Mouse (Mus musculus): ENCODE measurements around the gene Nckap5. TPM values are rescaled to one million over a fixed set of nuclear protein-coding genes. Genes with fewer than 3 reads are reported as not detected.

The Nckap5 gene
- total RNA-seq, 2 experiments from 2014 or later = 1.5 to 1.7 TPM

- DNase-seq = no peak
- intact Hi-C loops (cut with DNase I; ENCODE audit: low total_unique reads) = no loop called here
Observed at GRCm38 (mm10) chr1:126578163-126578562, 252.4 kb downstream of the Nckap5 start.

- intact Hi-C loops (cut with DNase I; ENCODE audit: low total_unique reads) = no loop called here
- no peak for DNase-seq
Observed at GRCm38 (mm10) chr1:126574295-126574694, 256.3 kb downstream of the Nckap5 start.

GRCm38 (mm10) chr1:126573714-126574113, 256.9 kb downstream of the Nckap5 start:
- intact Hi-C loops (cut with DNase I; ENCODE audit: low total_unique reads) = no loop called here
- DNase-seq = no peak

- DNase-seq = no peak
- intact Hi-C loops (cut with DNase I; ENCODE audit: low total_unique reads) = no loop called here
Observed at GRCm38 (mm10) chr1:126573097-126573496, 257.5 kb downstream of the Nckap5 start.

- intact Hi-C loops (cut with DNase I; ENCODE audit: low total_unique reads) = no loop called here
- DNase-seq = no peak
Observed at GRCm38 (mm10) chr1:126569611-126570238, 260.9 kb downstream of the Nckap5 start.

GRCm38 (mm10) chr1:126568520-126569197, 261.9 kb downstream of the Nckap5 start:
- no peak for DNase-seq
- intact Hi-C loops (cut with DNase I; ENCODE audit: low total_unique reads) = no loop called here

- intact Hi-C loops (cut with DNase I; ENCODE audit: low total_unique reads) = no loop called here
Observed at GRCm38 (mm10) chr1:126565151-126565725, 265.4 kb downstream of the Nckap5 start.

GRCm38 (mm10) chr1:126560931-126561330, 269.7 kb downstream of the Nckap5 start:
- no peak for DNase-seq
- intact Hi-C loops (cut with DNase I; ENCODE audit: low total_unique reads) = no loop called here

More at GRCm38 (mm10) chr1:126565151-126565725, 265.4 kb downstream of the Nckap5 start:
- DNase-seq = no peak

- DNase-seq = no peak
- intact Hi-C loops (cut with DNase I; ENCODE audit: low total_unique reads) = no loop called here
Observed at GRCm38 (mm10) chr1:126557791-126558294, 272.8 kb downstream of the Nckap5 start.

- intact Hi-C loops (cut with DNase I; ENCODE audit: low total_unique reads) = no loop called here
Observed at GRCm38 (mm10) chr1:126547979-126548378, 282.6 kb downstream of the Nckap5 start.

GRCm38 (mm10) chr1:126544471-126544870, 286.1 kb downstream of the Nckap5 start:
- DNase-seq = no peak
- intact Hi-C loops (cut with DNase I; ENCODE audit: low total_unique reads) = no loop called here

More at GRCm38 (mm10) chr1:126547979-126548378, 282.6 kb downstream of the Nckap5 start:
- no peak for DNase-seq

- intact Hi-C loops (cut with DNase I; ENCODE audit: low total_unique reads) = no loop called here
Observed at GRCm38 (mm10) chr1:126537223-126537757, 293.3 kb downstream of the Nckap5 start.

GRCm38 (mm10) chr1:126535527-126535926, 295.1 kb downstream of the Nckap5 start:
- intact Hi-C loops (cut with DNase I; ENCODE audit: low total_unique reads) = no loop called here
- DNase-seq = no peak

More at GRCm38 (mm10) chr1:126537223-126537757, 293.3 kb downstream of the Nckap5 start:
- DNase-seq = no peak

GRCm38 (mm10) chr1:126534046-126534445, 296.6 kb downstream of the Nckap5 start:
- no peak for DNase-seq
- intact Hi-C loops (cut with DNase I; ENCODE audit: low total_unique reads) = no loop called here

- intact Hi-C loops (cut with DNase I; ENCODE audit: low total_unique reads) = no loop called here
- no peak for DNase-seq
Observed at GRCm38 (mm10) chr1:126528043-126528598, 302.5 kb downstream of the Nckap5 start.

GRCm38 (mm10) chr1:126518067-126518466, 312.5 kb downstream of the Nckap5 start:
- DNase-seq = no peak
- intact Hi-C loops (cut with DNase I; ENCODE audit: low total_unique reads) = no loop called here

- no peak for DNase-seq
- intact Hi-C loops (cut with DNase I; ENCODE audit: low total_unique reads) = no loop called here
Observed at GRCm38 (mm10) chr1:126517427-126517826, 313.2 kb downstream of the Nckap5 start.

GRCm38 (mm10) chr1:126515054-126515756, 315.4 kb downstream of the Nckap5 start:
- no peak for DNase-seq
- intact Hi-C loops (cut with DNase I; ENCODE audit: low total_unique reads) = no loop called here

- DNase-seq = no peak
- intact Hi-C loops (cut with DNase I; ENCODE audit: low total_unique reads) = no loop called here
Observed at GRCm38 (mm10) chr1:126511835-126512445, 318.7 kb downstream of the Nckap5 start.

All from gastrocnemius, postnatal 14 days (tissue).